Mouse (Mus musculus): ENCODE results near the gene Phactr4.

Phactr4 gene

GRCm38 (mm10) chr4:132411322-132412094 is 10.8 kb downstream of the Phactr4 start:
- no peak for DNase-seq (ENCODE audit: low spot score in 2 of 2)

- DNase-seq (ENCODE audit: low spot score in 2 of 2) = no peak
Observed at GRCm38 (mm10) chr4:132409587-132410229, 12.6 kb downstream of the Phactr4 start.

- no peak for DNase-seq (ENCODE audit: low spot score in 2 of 2)
Observed at GRCm38 (mm10) chr4:132406393-132407189, 15.7 kb downstream of the Phactr4 start.

GRCm38 (mm10) chr4:132404588-132404987 is 17.7 kb downstream of the Phactr4 start:
- DNase-seq (ENCODE audit: low spot score in 2 of 2) = no peak

- DNase-seq (ENCODE audit: low spot score in 2 of 2) = no peak
Observed at GRCm38 (mm10) chr4:132403063-132403660, 19.1 kb downstream of the Phactr4 start.

GRCm38 (mm10) chr4:132401016-132401415 is 21.3 kb downstream of the Phactr4 start:
- no peak for DNase-seq (ENCODE audit: low spot score in 2 of 2)

- no peak for DNase-seq (ENCODE audit: low spot score in 2 of 2)
Observed at GRCm38 (mm10) chr4:132398863-132399262, 23.4 kb downstream of the Phactr4 start.

- DNase-seq (ENCODE audit: low spot score in 2 of 2) = peak; percentile 39 to 72
Observed at GRCm38 (mm10) chr4:132398045-132398774, 24.1 kb downstream of the Phactr4 start.

GRCm38 (mm10) chr4:132397120-132397519 is 25.2 kb downstream of the Phactr4 start:
- DNase-seq (ENCODE audit: low spot score in 2 of 2) = no peak

- no peak for DNase-seq (ENCODE audit: low spot score in 2 of 2)
Observed at GRCm38 (mm10) chr4:132396251-132396650, 26.0 kb downstream of the Phactr4 start.

- no peak for DNase-seq (ENCODE audit: low spot score in 2 of 2)
Observed at GRCm38 (mm10) chr4:132391063-132391740, 31.1 kb downstream of the Phactr4 start.

- DNase-seq (ENCODE audit: low spot score in 2 of 2) = no peak
Observed at GRCm38 (mm10) chr4:132389302-132389701, 33.0 kb downstream of the Phactr4 start.

- DNase-seq (ENCODE audit: low spot score in 2 of 2) = no peak
Observed at GRCm38 (mm10) chr4:132387617-132388016, 34.7 kb downstream of the Phactr4 start.

- DNase-seq (ENCODE audit: low spot score in 2 of 2) = no peak
Observed at GRCm38 (mm10) chr4:132386846-132387245, 35.4 kb downstream of the Phactr4 start.

GRCm38 (mm10) chr4:132385771-132386410 is 36.4 kb downstream of the Phactr4 start:
- no peak for DNase-seq (ENCODE audit: low spot score in 2 of 2)

- no peak for DNase-seq (ENCODE audit: low spot score in 2 of 2)
Observed at GRCm38 (mm10) chr4:132383455-132383854, 38.8 kb downstream of the Phactr4 start.

- no peak for DNase-seq (ENCODE audit: low spot score in 2 of 2)
Observed at GRCm38 (mm10) chr4:132382296-132382695, 40.0 kb downstream of the Phactr4 start.

GRCm38 (mm10) chr4:132380965-132381616 is 41.2 kb downstream of the Phactr4 start:
- no peak for DNase-seq (ENCODE audit: low spot score in 2 of 2)

- DNase-seq (ENCODE audit: low spot score in 2 of 2) = no peak
Observed at GRCm38 (mm10) chr4:132373820-132374219, 48.5 kb downstream of the Phactr4 start.
